Mouse (Mus musculus): ENCODE results near the gene Atg2b. TPM values are rescaled to one million over a fixed set of nuclear protein-coding genes. Genes with fewer than 3 reads are reported as not detected.

The Atg2b gene
- polyA plus RNA-seq, 2 experiments from 2014 or later: 8.9 to 12.8 TPM

DNA sequence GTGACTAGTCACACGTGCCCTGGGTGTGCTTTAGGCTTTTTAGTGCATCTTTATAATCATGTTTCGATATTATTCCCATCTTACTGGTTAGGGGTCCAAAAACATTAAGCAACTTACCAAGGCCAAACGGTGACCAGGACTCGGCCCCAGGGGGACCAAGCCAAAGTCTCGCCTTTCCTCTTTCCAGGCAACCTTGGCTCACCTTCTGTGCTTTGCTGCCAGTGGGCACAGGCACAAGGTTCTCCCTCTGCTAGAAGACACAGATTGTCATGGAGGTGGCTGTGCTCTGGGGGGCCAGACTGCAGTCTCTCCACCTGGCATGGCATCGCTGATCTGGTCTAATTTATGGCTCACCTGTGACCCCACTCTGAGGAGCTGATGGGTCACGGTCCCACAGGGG is 94.2 kb downstream of the Atg2b start:
- ATAC-seq: no peak

DNA sequence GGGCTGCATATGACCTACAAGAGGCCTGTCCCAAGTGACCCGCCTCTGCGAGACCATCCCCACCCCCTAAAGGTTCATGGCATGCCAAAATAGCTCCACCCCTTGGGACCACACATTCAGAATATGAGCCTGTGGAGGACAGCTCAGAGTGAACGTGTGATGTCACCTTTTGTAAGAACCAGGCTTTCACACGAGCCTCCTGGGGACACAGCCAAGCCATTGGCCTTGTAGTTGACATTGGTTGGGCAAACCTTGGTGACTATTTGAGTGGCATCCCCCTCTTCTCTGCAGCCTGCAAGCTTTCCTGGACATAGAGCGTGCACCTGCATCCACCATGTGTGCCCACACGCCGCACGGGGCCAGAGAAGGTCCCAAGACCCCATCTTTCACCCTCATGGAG is 97.5 kb downstream of the Atg2b start:
- ATAC-seq: no peak

DNA sequence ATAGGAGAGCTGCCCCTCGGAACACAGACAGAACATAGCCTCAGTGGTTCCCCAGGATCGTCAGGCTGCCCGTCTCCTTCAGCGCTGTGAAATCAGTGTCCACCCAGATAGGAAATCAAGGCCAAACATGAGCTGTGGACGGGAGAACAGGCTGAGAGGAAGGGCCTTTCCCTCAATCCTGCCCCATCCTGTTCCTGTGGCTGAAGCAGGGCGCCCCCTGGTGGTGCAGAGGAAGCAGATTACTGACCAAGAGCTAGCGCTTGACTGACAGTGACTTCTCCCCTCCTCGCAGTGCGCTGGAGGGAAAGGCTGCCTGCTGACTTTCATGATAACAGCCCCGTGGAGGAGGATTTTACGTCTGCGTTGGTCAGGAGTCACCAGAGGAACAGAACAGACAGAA is 100.2 kb downstream of the Atg2b start:
- ATAC-seq: no peak

GRCm38 (mm10) chr12:105583484-105583883 is 101.5 kb downstream of the Atg2b start:
- no peak for ATAC-seq

- no peak for ATAC-seq
These were observed 102.5 kb downstream of the Atg2b start for GRCm38 (mm10) chr12:105582486-105582885.

GRCm38 (mm10) chr12:105580490-105580889 is 104.5 kb downstream of the Atg2b start:
- no peak for ATAC-seq

DNA sequence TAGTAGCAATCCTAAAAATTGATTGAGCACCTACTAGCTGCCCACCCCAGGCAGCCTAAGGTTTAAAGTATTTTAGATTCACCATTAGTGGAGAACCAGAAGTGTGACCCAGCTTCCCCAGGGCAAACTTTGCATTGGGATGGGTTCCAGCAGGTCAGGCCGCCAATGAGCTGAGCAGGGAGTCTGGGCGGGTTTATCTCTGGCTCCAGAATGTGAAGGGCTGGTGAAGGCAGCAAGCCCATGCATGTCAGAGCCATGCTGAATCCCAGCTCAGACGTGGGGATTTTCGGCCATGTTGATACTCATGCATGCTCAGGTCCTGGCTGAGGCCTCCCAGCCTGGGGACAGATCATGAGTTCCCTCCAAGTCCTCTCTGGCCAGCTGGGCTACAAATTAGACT is 110.7 kb downstream of the Atg2b start:
- no peak for ATAC-seq

GRCm38 (mm10) chr12:105572622-105573021 is 112.4 kb downstream of the Atg2b start:
- no peak for ATAC-seq

- no peak for ATAC-seq
These were observed 113.1 kb downstream of the Atg2b start for GRCm38 (mm10) chr12:105571867-105572266.

Other genes with a start within 250 kb of the Atg2b start
- under 1 TPM; 0.26 to 0.51 TPM for gene D430019H16Rik, start 231.4 kb downstream of the Atg2b start, polyA plus RNA-seq (2017; shearing (Covaris generic))
- not detected for gene Bdkrb2, start 122.0 kb downstream of the Atg2b start, polyA plus RNA-seq (2017; shearing (Covaris generic))
- 1 to 10 TPM; 1.0 to 1.1 TPM for gene Bdkrb1, start 82.1 kb downstream of the Atg2b start, polyA plus RNA-seq (2017; shearing (Covaris generic))
- 10 to 100 TPM; 51.6 to 52.4 TPM for gene Gskip, start 382 bp downstream of the Atg2b start, polyA plus RNA-seq (2017; shearing (Covaris generic))
- under 1 TPM; 0.62 to 0.98 TPM for gene Ak7, start 20.8 kb upstream of the Atg2b start, polyA plus RNA-seq (2017; shearing (Covaris generic))
- gene Papola, start 99.5 kb upstream of the Atg2b start, polyA plus RNA-seq (2017; shearing (Covaris generic)): 100 to 1,000 TPM; 109 to 124 TPM